Mouse (Mus musculus): ENCODE measurements around the gene Cotl1.

DNA sequence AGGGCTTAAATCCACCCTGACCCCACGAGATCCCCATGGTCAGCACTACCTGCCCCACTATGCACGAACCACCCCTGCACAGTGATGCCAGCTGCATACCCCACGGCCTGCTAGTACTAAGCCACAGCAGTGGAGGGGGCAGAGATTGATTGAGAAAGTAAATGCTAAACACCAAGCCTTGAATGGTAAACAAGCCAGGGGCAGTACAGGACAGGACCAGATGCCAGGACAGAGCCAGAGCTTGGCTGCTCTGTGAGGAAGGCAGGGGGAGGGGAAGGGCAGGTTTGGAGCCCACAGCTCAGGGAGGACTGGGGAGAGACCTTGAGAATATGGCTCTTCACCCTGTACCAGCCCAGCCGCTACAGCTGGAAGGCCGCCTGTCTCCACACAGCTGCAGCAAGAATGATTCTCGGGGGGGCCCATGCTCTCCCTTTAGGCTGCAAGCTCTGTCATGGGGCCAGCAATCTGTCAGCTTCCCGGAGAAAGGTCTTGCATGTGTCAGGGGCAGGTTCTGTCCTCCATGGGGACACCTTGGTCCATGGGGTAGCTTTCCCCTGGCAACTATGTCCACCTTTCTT lies 63.6 kb downstream of the Cotl1 start:
- TF ChIP-seq CTCF (IDR thresholded peaks at IDR 0.05; ENCODE audit: extremely low read depth, insufficient read depth, insufficient read length, insufficient replicate concordance), result no peak
- no peak for TF ChIP-seq POLR2A (IDR thresholded peaks at IDR 0.05; ENCODE audit: low read depth, low read length)
